Mouse (Mus musculus) spleen, postnatal 36 days (tissue): ENCODE measurements around the gene Tax1bp1.
"Not testable (repeated sequence)": the region's sequence is repeated elsewhere in the genome, so short reads cannot be mapped to it uniquely, and the experiment has no call there.

Experiments used
- DNase-seq, 2 experiments: peaks; one replicate each; pipeline ENCODE4 v3.0.0; 2022; ENCODE audit warnings: low spot score in 2 of 2, mixed read lengths in 1 of 2

Tax1bp1 gene

DNA sequence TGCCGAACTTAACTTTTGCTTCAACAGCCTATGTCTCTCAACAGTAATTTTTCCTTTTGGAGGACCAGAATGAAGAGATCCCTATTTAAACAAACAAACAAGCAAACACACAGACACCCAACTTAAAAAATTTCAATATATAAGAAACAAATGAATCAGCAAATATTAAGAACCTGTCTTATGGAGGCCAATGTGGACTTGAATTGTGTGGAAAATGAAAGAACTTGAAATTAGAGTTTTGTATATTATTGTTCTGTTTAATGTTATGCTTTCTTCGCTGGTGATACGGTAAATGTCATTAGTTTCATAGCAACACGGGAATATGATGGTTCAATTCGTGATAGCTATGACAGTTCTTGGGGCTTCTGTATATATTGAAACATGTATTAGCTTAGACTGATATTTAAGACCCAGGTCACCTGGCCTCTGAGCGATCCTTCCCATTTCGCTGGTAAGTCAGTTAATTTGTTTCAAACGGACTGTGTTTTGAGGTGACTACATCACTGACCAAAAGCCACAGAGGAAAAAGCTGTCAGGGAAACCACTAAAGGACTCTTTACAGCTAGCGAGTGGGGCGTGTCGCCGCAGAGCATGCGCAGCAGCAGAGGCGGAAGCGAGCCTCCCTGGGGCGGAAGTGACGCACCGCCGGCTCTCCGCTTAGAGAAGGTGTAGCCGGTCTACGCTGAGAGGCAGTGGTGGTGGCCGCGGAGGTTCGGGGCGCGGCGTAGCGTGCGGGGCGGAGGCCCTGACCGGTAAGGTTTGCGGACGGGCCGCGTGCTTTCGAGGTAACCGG lies at the start of gene Tax1bp1:
Gene Tax1bp1 (plus strand): TSS at position 626 of the 793 bp plus-strand sequence.
- peak; percentile 95 to 96 for DNase-seq

DNA sequence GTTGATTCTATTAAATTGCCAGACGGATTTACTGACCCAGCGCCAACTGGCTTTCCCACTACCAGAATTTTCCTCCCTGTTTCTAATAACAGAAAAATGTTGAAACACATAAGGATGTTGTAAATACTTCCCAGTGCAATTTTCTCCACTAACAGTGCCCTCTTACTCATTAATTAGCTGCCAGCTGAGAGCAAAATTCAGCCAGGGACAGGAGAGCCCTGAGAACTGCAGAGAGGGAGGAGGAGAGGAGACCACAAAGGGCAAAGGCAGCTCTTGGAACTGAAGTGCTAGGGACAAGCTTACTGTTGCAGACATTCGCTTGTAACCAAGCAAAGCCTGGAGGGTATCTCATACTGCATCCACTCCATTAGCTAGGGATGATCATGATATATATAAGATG lies 45.9 kb upstream of the Tax1bp1 start:
- no peak for DNase-seq

GRCm38 (mm10) chr6:52669878-52670277 lies 43.7 kb upstream of the Tax1bp1 start:
- DNase-seq = not testable (repeated sequence)

DNA sequence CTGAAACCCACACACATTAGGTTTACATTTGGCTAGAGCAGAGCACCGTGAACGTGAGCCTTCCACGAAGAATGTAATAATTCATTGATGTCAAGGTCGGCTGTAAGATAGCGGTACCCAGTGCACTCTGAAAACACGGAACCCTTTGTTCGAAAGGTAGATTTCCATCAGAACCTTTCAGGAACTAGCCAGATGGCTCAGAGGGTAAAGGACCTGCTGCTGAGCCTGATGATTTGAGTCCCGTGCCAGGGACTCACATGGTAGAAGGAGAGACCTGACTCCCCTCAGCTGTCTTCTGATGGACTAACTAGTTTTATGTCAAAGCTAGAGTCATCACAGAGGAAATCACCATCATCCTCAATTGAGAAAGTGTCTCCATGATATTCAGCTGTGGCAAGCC lies 41.7 kb upstream of the Tax1bp1 start:
- DNase-seq = no peak

GRCm38 (mm10) chr6:52672539-52672938 lies 41.0 kb upstream of the Tax1bp1 start:
- no peak for DNase-seq

- DNase-seq = no peak
Measured at GRCm38 (mm10) chr6:52673706-52674105, 39.8 kb upstream of the Tax1bp1 start.

GRCm38 (mm10) chr6:52674541-52674940 lies 39.0 kb upstream of the Tax1bp1 start:
- no peak for DNase-seq

GRCm38 (mm10) chr6:52675222-52675921 lies 38.2 kb upstream of the Tax1bp1 start:
- DNase-seq = peak in 1 of 2 experiments; percentile 9

DNA sequence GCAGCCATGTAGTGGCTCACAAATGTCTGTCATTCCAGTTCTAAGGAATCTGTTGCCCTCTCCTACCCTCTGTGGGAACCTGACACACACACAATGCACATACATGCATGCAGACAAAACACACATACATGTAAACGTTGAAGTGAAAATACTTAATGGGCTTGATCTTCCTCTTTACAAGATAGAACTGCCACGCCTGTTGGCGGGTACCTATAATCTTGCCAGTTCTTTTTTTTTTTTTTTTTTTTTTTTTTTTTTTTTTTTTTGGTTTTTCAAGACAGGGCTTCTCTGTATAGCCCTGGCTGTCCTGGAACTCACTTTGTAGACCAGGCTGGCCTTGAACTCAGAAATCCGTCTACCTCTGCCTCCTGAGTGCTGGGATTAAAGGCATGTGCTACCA lies 36.0 kb upstream of the Tax1bp1 start:
- not testable (repeated sequence) for DNase-seq

- DNase-seq = no peak
Measured at GRCm38 (mm10) chr6:52679565-52679964, 34.0 kb upstream of the Tax1bp1 start.

DNA sequence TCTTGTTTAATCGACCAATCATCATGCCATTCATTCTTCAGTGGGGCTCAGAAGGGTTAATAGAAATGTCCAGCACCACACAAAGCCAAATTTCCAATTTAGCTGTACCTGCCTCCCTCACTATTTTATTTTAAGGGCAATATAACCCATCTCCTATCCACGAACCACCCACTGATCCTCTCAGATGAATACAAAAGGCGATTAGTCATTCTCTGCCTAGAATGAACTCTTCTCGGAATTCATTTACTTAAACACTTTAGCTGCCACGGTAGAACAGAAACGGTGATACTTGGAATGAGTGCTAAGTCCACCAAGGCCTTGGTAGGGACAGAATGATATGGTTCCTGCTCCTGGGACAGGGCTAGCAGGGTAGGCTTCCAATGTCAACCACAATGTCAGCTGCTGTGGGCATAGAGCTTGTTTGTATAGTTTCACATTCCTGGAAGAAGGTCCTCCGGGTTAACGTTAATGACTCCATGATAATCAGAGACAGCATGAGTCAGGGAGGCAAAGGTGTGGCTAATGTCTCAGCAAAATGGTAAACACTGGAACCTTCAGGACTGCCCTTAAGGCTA lies 33.0 kb upstream of the Tax1bp1 start:
- no peak for DNase-seq

- DNase-seq = no peak
Measured at GRCm38 (mm10) chr6:52681847-52682485, 31.6 kb upstream of the Tax1bp1 start.

GRCm38 (mm10) chr6:52682607-52683006 lies 30.9 kb upstream of the Tax1bp1 start:
- no peak for DNase-seq

- no peak for DNase-seq
Measured at GRCm38 (mm10) chr6:52686901-52687500, 26.5 kb upstream of the Tax1bp1 start.

- no peak for DNase-seq
Measured at GRCm38 (mm10) chr6:52690365-52690764, 23.2 kb upstream of the Tax1bp1 start.

- DNase-seq = no peak
Measured at GRCm38 (mm10) chr6:52691800-52692199, 21.7 kb upstream of the Tax1bp1 start.

DNA sequence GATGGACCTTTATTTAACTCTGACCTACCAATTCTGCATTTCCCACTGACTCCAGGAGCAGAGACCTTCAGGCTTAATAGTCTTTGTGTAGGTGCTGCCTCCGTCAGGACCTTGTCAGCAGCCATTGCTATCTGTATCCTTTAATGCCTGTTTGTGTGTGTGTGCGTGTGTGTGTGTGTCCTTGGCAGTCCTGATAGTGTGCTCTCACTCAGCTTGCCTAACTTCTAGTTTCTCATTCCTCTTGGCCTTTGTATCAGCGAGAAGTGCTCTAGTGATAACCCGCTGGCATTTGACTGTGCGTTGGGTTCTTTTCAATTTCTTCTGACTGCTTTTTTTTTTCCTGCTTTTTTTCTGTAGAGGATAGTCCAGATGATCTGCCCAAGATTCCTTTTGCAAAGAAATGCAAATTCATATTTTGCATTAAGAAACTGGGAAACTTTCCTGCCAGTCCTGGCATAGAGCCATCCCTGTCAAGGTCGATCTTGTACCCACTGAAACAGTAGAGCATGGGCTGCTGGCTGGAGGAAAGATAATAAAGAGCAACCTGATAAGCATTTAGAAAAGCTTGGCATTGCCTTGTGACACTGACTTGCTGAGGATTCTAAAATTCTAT lies 21.0 kb upstream of the Tax1bp1 start:
- DNase-seq = no peak

DNA sequence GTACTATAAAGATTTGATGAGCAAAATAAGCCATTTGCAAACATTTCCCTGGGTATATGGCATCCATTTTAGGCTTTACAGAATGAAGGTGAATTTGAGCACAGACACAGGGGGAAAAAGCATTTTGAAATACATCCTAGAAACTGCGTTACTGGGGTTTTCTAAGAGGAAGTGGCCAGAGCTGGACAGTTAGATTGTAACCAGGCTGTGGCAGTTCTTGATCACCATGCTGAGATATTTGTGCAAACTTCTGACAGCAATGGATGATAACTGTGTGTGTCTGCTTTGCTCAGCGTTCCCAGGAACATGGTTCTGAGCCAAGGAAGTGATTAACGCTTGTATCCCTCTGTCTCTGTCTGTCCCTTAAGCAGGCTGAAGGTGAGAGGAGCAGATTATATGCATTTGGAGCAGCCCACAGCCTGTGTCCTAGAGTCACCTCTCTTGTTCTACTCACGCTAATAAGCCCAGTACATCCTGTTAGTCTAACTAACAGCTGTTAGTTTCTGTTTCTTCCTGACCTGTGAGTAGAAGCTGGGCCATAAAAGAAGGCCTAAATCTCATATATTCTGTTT lies 15.5 kb upstream of the Tax1bp1 start:
- no peak for DNase-seq

DNA sequence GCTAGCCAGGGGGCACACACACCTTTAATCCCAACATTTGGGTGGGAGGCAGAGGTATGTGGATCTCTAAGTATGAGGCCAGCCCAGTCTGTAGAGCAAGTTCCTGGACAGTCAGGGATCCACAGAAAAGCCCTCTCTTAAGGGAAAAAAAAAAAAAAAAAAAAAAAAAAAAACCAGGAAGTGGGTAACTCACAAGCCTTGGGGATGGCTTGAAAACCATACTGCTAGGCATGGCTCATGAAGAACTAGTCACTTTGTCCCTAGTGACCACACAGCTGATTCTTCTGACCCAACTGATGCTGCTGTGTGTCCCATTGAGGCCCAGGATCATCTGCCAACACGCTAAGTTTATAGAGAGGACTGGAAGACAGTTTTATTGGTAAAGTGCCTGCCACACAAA lies 14.5 kb upstream of the Tax1bp1 start:
- DNase-seq = no peak

GRCm38 (mm10) chr6:52699899-52700298 lies 13.6 kb upstream of the Tax1bp1 start:
- no peak for DNase-seq

DNA sequence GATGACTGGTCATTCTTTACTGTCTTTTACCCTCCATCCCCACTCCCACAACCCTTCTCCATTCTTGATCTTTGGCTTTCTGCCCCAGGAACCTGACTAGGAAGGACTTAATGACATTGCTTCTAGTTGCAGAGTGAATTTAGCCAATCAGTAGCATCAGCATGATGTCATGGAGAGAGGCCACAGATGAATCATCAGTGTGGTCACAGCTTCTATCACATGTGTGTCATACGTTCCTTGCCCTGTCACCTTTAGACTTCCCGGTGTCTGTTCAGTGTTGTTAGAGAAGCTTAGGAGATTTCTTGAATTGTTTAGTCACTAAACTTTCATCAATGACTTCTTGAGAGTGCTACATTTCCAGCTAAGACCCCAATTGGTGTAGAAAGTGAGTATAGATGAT lies 10.3 kb upstream of the Tax1bp1 start:
- DNase-seq = no peak
